Mouse (Mus musculus) granulocyte monocyte progenitor cell, adult 5-6 weeks (primary cell): ENCODE measurements around the gene Zeb2. TPM values are rescaled to one million over a fixed set of nuclear protein-coding genes. Genes with fewer than 3 reads are reported as not detected.

Experiments
- ATAC-seq: replicated peaks from 2 replicates; pipeline ENCODE4 v1.8.0; 2016; ENCODE audit warnings: mild to moderate bottlenecking, moderate TSS enrichment, inconsistent platforms; ENCODE audit not compliant: poor library complexity, severe bottlenecking
- total RNA-seq, 2 experiments: library from RNA; stranded (forward) in 1 of 2; stranded (reverse) in 1 of 2; fragments of 200-712, 200-1000 nt in 1 of 2; fragments of >200 nt in 1 of 2; fragmentation: Nextera tagmentation in 1 of 2; gene quantifications; 2 replicates each; pipeline ENCODE4 v1.2.3; 2014 to 2017

Gene Zeb2
- total RNA-seq, 2 experiments from 2014 or later, result 167 to 286 TPM

DNA sequence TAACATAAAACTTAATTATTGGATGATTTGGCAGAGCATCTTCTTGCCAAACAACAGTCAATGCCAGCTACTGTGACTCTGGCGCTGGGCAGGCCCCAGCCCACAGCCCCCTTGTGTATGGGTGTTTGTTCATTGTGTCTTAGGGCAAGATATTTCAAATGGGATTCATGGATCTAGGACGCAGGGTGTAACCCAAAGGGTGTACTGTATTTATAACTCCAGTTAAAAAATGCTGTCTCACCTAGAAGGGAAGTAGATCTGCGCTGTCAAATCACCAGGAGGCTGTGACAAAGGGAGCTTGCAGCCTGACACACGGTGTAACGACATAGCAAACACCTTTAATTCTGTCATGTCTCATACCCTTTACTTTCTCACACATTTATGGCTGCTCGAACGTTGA is 16.6 kb downstream of the Zeb2 start:
- ATAC-seq, result peak; percentile 58

DNA sequence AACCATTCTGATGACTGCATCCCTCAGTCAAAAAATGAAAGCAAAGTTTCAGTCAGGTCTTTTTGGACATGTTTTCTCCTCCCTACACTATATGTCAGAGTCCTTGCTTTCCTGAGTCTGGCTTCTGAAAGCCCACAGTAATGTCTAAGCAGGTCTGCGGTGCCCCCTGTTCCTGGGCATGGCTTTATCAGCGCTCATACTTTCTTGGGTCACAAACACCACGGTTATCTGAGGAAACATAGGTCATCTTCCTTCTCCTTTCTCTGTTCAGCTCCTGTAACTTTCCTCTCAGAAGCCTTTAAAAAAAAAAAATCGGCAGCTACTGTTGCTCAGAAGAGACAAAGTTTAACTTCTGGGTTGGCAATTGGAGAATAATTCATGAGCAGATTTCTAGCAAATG is 17.2 kb downstream of the Zeb2 start:
- peak; percentile 29 for ATAC-seq

DNA sequence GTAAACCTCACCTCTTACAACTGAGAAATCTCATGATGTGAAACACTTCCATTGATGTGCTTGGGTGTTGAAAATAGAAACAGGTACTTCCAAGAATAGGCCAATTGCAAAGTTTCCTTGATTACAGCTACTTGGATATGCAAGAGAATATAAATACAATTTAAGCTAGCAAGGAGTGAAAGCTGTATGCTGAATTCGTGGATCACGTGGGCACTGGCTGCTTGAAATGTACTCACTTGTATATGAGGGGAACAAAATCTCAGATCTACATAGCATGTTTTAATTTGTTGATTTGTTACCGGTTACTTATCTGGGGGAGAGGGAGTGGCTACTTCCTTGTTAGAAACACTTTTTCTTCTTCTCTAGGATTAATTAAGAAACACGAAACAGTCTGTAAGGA is 18.1 kb downstream of the Zeb2 start:
- ATAC-seq, result no peak

DNA sequence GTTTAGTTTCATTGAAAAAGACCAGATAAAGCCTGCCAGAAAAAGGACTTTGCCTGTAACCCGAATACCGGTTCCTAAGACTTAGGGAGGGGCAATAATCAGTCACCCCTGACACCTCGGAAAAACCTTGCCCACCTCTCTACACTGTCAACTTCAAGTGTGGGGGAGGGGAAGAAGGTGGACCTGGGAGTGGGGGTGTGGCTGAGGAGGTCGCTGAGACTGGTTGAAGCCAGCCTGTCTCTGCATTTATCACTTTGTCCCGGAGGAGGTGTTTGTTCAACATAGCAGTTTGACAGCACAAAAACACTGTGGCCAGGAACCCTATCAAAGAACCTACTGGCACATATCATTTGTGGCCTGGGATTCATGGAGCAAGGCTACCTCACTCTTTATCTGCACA is 19.2 kb downstream of the Zeb2 start:
- ATAC-seq, result no peak

DNA sequence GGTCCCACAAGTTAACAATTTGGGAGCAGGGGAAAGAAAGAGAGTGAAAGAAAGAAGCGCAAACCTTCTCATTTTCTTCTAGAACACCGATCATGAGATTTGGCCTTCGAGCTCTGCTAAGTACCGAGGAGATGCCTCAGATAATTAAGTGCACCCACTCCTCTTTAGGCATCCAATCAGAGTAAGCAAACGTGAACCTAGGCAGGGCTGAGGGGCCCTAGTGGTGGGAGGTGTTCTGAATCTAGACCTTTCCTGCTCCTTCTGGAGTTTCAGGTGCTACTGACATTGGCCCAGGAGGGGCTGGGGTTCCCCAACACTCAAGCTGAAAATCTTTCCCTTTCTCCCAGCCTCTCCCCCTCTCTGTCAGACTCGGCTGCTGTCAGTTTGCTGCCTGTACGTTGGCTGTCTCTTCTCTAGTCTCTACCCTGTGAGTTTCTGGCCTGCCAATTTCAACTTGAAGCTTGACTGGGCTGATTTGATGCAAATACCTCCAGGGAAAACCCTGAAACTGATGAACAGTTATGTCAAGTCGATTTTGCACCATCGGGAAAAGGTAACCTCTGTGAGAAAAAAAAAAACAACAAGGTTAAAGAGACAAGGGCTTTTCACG is 20.5 kb downstream of the Zeb2 start:
- no peak for ATAC-seq

DNA sequence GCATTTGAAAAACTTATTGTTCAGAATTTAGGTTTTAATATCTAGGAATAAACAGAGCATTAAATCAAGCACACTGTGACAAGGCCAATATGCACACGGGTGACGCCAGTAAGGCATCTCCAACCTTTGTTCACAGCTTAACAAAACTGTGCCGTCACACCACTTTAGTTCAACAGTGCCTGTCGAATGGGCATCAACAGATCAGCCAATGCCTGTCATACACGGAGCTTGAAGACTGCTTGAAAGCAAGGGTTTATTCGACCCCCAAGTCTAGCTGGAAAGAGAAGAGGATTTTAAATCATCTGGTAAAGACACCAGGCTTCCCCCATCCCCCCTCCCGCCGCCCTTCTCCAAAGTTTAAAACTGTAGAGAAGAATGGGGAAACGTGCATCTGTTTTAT is 21.4 kb downstream of the Zeb2 start:
- ATAC-seq, result no peak

DNA sequence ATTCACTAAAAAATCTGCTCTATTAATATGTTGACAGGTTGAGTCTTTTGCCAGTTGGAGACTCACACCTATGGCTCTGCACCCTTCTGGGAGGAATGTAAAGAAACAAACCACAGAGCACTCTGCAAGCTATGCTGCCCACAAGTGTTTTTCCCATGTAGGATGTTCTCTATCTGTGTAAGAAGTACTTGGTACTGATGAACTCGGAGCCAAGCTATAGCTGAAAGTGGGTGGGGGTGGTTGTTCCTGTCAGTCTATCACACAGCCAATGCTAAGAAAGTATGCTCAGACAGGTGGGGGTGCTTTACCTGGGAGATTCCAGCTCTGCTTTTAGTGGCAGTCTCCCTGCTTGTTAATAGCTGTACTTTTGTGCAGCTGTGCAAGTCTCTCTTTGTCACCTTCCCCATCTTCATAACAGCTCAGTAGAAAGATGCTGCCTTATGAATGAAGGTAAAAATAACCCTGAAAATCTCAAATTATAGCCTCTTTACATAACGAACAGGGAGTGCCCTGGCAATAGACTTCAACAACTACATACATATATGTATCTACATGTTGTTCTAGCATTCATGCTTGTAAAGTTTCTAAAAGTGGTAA is 22.7 kb downstream of the Zeb2 start:
- ATAC-seq, result no peak

DNA sequence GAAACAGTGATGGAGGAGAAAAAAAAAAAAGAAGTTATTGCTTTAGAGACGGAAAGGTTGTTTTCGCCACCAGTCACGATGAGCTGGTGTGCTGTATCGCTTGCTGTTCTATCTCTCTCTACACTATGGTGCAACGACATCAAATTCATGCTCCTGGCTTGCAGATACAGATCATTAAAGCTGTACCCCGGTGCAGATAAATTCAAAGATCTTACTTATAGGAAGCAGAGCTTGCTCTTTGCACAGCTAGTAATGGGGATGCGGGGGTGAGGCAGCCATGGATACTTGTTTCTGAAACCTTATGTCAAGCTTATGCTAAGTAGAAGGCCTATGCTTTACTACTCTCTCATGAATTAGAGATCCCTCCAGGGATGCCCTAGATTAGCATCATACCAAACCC is 23.7 kb downstream of the Zeb2 start:
- no peak for ATAC-seq

DNA sequence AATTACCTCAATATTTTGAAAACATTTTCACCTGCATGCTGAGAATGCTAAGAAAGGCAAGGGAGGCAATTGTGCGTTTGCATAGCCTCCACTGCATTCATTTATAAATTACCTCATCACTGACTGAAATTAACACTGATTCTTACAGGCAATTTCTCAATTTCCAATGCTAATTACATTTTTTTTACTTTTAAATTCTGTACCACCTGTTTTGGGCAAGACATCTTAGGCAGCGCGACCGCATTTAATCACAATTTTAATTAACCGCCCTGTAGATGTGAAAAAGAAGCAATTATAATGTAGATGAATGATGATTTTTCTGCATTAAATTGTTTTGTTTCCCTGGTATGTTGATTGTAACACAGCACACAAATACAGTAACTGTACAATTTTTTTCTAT is 24.5 kb downstream of the Zeb2 start:
- ATAC-seq, result no peak

DNA sequence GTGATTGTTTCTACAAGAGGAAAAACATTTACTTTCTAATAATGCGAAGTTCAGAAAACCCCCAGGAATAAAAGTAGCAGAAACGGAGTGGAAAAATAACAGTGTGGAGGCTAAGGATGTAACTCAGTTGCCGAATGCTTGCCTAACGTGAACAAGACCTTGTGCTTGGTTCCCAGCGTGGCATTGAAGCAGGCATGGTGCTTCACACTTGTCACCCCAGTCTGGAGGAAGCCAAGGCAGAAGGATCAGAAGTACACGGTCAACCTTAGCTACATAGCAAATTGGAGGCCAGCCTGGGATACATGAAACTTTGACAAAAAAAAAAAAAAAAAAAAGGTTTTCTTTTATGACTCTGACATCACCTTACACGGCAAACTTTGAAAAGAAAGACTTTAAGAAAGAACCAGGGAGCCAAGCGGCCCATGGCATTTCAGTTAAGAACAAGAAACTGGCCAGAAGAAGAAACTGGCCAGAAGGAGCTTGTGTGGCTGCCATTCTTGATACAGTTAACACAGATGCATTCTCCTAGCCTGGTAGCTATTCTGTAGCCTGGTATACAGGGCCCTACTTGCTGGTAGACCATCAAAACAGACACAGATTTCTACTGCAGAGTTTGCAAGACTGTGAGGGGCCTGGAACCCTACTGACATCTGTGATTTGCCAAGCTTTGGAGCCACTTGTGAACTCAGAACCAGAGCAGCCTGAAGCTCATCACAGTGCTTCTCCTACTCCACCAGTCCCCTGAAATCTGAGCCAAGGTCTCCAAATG is 26.5 kb downstream of the Zeb2 start:
- no peak for ATAC-seq

DNA sequence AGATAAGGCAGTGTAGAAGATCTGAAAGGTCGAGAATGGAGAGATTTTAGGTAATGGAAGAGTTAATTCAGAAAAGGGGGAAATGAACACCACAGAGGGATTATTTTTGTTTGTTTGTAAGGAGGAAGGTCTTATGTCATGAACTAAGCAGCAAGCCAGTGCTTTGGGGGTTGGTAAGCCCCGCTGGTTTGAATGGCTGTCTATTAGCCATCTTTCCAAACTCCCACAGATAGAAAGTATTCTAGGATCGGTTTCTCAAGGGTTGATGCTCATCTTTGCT is 28.0 kb downstream of the Zeb2 start:
- ATAC-seq, result no peak

DNA sequence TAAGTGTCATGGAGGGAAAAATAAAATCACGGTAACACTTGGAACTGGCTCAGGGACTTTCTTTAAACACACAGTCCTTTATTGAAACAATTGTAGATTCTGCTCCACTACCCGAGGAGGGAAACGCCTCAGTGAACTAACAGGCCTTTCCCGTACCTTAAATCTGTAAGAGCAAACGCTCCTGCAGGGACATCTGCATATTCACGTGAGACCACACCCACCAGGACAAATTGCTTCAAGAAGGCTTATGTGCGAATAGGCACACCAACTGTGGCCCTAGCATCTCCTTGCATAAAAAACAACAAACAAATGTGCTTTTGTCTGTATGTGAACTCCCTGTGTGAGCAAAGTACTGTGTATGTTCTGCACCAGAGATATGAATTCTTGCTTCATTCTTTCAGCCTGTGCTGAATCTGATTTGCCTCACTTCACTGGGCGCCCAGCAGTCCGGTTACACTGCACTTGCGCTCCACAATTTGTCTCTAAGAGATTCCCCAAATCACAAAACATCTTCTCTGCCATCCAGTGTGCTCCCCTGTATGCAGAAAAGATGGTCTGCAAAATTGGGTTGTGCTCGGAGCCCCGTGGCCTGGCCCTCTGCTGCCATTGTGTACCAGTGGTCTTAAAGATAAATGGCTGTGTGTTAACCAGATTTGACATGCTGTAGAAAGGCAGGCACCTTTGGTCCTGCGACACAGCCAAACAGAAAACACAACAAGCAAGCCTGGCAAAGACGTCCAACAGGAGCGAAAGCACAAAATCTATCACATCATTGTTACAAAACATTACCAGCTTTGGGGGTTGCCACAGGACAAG is 28.6 kb downstream of the Zeb2 start:
- ATAC-seq, result no peak

DNA sequence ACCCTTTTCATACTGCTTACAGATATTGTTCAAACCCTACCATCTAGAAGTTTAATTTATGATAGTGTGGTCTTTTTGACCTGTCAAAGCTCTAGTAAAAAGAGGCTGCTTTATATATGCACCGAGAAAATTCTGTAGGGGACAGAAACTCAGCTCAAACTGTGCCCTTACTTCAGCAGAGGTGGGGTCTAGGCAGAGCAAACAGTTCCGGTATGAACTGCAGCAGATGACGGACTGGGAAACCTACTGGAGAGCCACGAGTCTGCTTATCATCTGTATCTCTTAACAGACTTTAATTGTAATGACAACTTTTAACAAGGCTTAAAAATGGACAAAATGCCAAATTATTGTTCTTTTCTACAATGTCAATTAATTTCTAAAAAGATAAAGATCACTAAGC is 30.0 kb downstream of the Zeb2 start:
- ATAC-seq, result no peak

DNA sequence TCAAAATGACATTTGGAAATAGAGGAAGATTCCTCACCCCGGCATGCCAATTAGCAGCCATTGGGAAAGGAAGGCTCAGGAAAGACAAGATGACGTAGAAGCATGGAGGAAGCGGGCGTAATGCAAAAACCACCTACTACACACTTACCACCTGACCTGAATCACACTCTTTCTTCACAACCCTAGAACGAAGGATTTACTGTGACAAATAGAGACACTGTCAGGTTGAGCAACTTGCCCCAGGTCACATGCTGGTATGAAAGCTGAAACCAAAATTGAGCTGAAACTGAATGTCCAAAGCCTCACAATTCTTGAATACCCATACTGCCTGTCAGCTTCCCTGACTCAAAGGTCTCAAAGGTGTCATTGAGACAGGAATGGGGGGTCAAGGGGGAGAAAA is 31.5 kb downstream of the Zeb2 start:
- peak; percentile 83 for ATAC-seq

DNA sequence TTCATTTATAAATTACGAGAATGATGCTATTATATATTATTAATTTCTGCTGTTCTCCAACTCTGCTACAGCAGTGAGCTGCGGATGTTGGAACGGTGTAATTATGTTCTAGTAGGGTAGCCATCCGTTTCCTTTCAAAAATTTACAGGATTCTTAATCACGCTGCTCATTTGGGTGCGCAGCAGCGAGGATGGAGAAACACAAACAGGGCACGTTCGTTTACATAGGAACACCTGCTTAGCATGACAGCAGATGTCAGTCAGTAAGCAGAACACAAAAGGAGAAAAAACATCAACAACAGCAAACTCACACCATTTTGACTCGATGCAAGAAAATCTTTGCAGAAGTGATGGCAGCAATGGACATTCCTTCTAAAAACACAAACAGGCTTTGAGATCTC is 34.2 kb downstream of the Zeb2 start:
- ATAC-seq, result no peak

DNA sequence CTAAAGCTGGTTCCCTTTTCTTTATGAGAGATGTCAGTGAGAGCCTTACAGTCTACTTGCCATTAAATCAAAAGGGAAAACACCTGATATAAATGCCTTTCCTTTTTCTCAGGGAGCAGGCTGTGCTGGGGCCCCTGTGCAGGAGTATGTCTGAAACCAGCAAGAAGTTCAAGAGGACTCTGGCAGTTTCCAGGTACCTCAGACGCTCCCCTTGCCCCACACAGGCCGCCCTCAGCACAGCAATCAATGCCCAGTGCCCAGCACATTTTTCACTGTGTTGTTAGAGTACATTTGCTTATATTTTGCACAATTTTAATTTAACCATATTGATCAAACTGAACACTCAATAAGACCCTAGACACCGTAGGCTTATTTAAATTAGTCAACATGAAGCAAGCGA is 35.6 kb downstream of the Zeb2 start:
- 0 out of 2 replicates have a peak, but pooled peaks have one; percentile 3 for ATAC-seq

DNA sequence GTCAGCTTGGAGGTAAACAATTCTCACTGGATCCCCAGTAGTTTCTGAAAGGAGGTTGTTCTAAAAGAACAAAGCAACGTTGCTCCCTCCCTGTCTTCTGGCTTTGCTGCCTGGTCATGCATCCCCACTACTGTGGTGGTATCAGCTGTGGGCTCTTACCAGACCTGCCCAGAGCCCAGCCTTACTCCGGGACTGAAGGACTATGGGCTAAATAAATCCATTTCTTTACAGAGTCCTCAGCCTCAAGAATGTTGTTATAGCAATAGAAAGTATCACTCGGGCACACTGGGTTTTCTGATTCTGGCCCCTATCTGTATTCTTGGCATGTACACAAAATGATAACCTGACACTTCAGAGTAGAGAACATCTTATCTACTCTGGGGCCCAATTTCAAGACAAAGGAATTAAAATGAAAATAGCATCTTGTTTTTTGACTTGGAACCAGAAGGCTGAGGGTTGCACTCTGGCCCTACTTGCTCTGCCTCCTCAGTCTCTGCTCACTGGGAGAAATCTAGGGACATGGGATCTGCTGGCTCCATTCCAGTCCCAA is 39.2 kb downstream of the Zeb2 start:
- no peak for ATAC-seq

DNA sequence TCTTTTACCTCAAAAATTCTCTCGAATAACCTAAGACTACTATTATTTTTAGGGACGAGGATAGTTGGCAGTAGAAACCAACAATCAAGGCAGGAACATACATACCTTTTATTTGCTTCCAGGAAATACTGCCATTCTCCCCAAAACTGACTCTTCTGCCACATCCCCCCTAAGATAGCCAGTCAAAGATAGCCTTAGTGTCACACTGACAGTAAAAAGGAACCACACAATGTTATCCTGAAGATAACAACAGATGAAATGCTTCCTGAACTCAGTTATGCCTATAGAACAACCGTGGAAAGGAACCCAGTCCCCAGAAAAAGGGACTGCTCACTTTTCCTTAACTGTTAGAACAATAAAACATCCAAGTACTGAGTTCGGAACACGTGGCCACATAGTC is 39.8 kb downstream of the Zeb2 start:
- no peak for ATAC-seq

DNA sequence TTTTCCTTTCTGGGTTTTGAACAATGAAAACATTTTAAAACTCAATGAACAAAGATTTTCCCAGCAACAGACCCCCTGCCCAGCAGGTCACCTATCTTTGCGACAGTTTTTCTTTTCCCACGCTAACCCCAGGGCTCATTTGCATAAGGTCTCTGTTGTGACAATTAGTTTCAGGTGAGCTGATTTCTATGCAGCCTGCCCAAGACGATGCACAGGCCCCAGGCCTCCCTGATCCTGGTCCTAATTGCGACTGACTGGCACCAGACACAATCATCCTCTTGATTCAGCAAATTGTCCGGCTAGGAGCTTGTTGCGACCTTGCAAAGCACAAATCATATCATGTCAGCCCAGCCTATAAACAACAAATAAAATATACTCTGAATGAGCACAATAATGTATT is 44.2 kb downstream of the Zeb2 start:
- no peak for ATAC-seq

DNA sequence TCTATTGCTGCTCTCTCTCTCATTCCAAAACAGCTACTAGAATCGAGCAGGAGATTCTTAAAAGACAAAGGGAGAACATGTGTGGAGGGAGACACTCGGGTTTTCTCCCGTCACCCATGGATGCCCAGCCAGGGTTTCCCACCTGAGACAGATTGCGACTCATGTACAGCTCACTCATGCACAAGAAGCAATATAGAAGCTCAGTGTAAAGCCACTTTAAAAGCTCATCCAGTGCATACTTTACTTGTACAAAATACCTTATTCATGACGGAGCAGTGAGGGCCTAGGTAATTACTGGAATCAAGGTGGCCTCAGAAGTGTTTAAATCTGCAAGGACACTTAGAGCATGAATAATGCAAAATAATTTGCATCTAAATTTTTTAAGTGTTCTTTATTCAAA is 45.9 kb downstream of the Zeb2 start:
- no peak for ATAC-seq
